Mouse (Mus musculus) monocyte, adult 2 months (primary cell): ENCODE data around the gene Cadps2.

Experiments
- DNase-seq, 2 experiments: peaks; one replicate each; pipeline ENCODE4 v3.0.0; 2022; ENCODE audit warnings: low spot score in 2 of 2, low read depth in 1 of 2

Gene Cadps2

GRCm38 (mm10) chr6:23382283-23383003 lies 456.8 kb downstream of the Cadps2 start:
- DNase-seq: no peak

GRCm38 (mm10) chr6:23376327-23376726 lies 462.9 kb downstream of the Cadps2 start:
- no peak for DNase-seq

DNA sequence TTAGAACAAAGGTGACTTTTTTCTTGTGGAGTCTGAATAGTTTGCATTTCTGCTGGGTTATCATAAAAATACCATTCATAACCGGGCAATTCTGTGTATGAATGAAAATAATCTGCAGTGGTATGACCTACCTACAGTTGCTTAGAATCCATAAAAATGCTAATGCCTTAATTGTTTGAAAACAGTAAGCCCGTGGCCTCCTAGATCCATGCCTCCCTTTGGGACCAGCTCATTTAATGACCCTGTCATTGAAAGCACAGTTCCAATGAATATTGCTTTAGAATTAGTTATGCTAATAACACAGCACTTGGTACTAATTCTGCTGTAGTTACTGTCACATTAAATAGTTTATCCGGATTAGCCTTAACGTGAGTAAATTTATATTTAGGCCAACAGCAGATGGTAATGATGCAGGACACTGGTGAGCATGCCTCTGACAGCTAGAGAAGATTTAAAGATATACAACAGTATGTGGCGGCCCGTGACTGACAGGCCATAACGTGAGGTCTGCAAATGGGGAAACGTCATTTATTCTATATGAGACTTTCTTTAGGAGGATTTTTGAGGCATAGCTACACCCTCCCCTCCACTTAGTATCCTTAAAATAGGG lies 477.3 kb downstream of the Cadps2 start:
- DNase-seq: no peak

DNA sequence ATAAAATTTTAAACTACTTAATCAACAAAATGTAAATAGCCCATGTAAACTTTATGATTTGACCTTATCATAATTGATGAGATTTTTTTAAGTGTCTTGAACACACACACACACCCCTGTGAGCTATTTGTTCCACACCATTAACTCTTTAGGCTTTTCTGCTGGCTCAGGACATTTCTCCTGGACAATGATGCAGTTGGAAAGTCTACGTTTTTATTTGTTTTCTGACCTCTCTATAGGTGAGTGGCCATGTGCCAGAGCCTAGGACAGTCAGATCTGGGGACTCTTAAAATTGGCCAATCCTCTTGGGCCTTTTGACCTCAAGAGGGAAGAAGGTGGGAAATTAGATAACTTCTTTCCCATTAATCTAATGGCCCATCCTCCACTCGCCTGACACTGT lies 478.6 kb downstream of the Cadps2 start:
- no peak for DNase-seq

- no peak for DNase-seq
Observed at GRCm38 (mm10) chr6:23356141-23356540, 483.1 kb downstream of the Cadps2 start.

- no peak for DNase-seq
Observed at GRCm38 (mm10) chr6:23353480-23353879, 485.7 kb downstream of the Cadps2 start.

DNA sequence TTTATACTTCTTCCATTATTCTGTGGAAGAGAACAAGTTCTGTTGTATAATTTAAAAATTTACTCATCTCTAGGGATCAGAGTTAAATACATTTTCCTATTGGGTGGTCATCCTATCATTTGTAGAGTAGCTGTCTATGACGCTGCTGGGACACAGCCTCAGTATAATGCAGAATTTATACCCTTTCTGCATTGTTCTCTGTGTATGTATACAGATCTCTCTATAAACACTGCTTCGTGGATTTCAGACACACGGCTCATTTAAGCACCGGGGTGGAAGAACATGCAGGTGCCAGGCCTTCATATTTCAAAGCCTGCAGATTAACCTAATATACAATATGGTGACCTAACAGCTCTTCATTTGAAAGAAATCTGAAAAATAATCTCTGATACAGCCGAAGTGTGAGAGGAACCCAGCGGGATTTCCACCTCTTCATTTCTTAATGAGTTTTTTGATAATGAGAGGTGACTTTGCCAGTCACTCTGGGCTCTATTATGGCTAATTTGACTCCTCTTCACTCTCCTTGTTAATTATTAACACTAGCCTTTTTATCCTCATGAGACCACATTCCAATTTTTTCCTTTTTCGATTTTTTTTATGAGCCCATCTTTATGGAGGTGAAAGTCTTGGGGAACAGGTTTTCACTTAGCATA lies 501.7 kb downstream of the Cadps2 start:
- DNase-seq: no peak

- no peak for DNase-seq
Observed at GRCm38 (mm10) chr6:23314945-23315344, 524.3 kb downstream of the Cadps2 start.

- no peak for DNase-seq
Observed at GRCm38 (mm10) chr6:23314291-23314690, 524.9 kb downstream of the Cadps2 start.

GRCm38 (mm10) chr6:23306046-23306445 lies 533.2 kb downstream of the Cadps2 start:
- DNase-seq: no peak

- DNase-seq: no peak
Observed at GRCm38 (mm10) chr6:23298596-23298995, 540.6 kb downstream of the Cadps2 start.

DNA sequence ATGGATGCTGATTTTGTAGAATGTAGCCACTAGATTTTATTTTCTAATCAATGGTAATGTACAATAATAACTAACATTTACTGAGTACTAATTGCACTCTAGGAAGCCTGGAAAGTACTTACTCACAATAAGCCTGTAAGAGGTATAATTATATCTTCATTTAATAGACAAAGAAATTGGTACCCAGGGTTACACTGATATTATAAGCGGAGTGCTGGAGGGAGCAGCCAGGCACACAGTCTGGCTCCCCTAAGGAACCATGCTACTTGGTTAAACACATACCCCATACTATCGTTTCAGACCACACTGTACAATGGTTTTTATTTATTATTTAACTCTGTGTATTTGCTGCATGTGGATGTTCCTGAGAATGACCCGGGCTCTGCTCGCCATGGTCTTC lies 544.5 kb downstream of the Cadps2 start:
- DNase-seq: no peak

DNA sequence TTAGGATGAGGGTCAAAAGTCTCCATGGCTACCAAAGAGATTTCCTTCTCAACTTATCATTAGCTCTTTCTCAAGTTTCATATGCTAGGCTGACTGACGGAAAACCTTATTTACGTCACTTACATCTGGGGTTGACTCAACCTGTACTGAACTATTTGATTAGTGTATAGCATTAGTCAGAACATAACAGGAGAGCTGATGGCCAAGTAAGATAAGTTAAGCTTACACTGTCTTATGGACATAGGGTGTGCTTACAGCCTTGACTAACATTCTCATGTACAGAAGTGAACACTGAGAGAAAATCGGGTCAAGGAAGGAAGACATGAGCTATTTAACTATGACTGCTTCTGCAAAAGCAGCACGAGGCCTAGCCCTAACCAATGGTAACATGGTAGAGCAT lies 550.5 kb downstream of the Cadps2 start:
- DNase-seq: no peak

- no peak for DNase-seq
Observed at GRCm38 (mm10) chr6:23281514-23281820, 557.8 kb downstream of the Cadps2 start.

DNA sequence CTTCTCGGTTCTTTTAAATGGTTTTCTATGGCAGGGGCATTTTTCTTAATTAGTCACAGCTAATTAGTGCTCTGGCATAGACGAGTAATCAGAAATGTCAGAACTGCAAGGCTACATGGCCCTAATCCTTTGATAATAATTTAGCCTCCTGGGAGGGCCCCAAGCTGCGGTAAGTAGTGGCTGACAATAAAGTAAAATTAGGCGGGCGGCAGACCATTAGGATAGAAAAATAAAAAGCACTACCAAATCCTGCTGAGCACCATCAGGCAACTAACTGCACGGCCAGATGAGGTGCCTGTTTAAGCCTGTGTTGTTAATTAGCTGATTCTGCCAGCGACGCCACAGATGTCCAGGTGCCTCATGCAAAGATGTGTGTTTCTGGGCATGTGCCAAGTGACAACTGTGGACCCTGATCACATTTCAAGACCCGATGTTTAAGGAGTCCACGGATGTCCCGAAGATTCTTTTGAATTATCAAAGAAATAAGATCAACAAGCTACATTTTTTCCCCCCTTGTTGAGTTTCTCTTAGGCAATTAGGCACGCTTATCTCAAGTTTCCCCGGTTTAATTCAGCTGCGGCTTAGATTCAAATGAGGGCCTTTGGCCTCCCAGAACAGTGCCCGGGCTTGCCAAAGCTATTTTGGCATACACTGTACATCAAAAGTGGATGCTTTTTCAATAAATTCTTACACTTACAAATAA lies 558.3 kb downstream of the Cadps2 start:
- no peak for DNase-seq

- no peak for DNase-seq
Observed at GRCm38 (mm10) chr6:23273483-23273882, 565.7 kb downstream of the Cadps2 start.

DNA sequence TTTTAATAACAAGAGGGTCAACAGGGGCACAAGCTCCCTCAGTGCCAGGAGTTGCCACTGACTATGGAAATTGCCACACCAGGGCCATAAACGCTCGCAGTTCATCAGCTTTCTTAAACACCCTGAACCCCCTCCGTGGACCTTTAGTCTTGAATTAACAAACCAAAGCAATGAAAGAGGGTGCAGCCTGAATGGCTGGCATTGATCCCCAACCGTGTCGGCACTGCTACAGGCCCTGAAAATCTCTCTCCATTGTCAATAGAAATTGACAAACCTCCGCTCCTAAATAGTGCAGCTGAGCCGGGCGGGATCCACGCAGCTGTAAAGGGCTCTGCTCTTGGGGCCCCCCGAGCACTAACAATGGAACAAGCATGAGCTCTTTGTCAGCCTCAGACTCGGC lies 566.2 kb downstream of the Cadps2 start:
- no peak for DNase-seq

DNA sequence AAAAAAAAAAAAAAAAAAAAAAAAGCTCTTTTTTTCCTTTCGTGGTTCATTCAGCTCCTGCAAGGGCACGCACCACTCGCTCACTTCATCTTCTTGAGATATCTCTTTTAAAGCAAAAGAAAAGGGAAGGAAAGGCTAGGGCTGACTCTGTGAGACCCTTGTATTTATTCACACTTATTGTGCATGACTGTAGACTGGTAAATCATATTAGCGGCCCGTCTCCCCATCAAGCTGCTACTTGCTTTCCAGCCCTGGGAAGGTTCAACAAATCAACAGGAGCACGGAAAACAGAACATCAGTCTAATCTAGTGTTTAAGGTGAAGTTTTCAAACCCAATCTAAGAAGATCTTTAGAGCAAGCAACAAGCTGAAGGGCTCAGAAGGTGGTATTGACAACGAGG lies 566.7 kb downstream of the Cadps2 start:
- DNase-seq: no peak

DNA sequence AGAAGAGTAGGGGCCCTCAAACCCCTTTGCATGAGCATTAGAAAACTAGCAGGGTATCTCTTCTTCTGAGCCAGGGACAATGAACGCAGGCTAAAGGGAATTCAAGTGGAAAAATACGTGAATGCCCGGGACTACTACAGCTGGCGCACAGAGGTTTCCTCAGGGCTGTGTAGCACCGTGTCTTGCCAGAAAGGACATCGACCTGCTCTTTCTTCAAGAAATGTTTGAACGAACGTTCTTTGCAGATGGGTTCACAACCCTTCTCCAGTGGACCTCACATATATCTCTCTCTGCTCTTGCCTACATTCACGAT lies 578.5 kb downstream of the Cadps2 start:
- no peak for DNase-seq

GRCm38 (mm10) chr6:23260016-23260737 lies 579.0 kb downstream of the Cadps2 start:
- DNase-seq: no peak

- DNase-seq: no peak
Observed at GRCm38 (mm10) chr6:23257981-23258380, 581.2 kb downstream of the Cadps2 start.

GRCm38 (mm10) chr6:23255161-23255560 lies 584.1 kb downstream of the Cadps2 start:
- no peak for DNase-seq
